Mouse (Mus musculus) kidney, adult 2 months (tissue): Measurements from ENCODE around the gene Rnf220.

Experiments
- CTCF ChIP-seq: fragments of 200-500 bp; conservative IDR thresholded peaks from 2 replicates; pipeline ENCODE4 v1.5.1; 2011; ENCODE audit warnings: low read depth, mild to moderate bottlenecking, control low read depth, low read length, moderate library complexity, mixed read lengths; ENCODE audit not compliant: insufficient read depth, insufficient read length
- POLR2A ChIP-seq: fragments of 200-500 bp; IDR thresholded peaks from one replicate; pipeline ENCODE4 v1.6.1; 2011; ENCODE audit warnings: low read depth, low read length, control low read depth

- TF ChIP-seq POLR2A, result no peak
- TF ChIP-seq CTCF, result no peak
These were observed 123.4 kb downstream of the Rnf220 start for GRCm38 (mm10) chr4:117373324-117374077.
